Comparison of ENCODE assay signal across 18 mouse cellular contexts in genomic region chrX:76790613-76791012, GRCm38 (mm10).
DNase-seq lines count a peak whose midpoint lies in the region; ATAC-seq and TF ChIP-seq lines count a peak whose summit lies in the region.
"Had no signal": no experiment of that assay in that cellular context is flagged by ENCODE, and none has a peak within 500 bp of the region (broad histone marks: within the 10 kb centered on the region; RNA-seq: fewer than 3 reads in every experiment).

No protein-coding gene starts in this region.

- no peak for TF ChIP-seq EP300 in MEL (IDR thresholded peaks at IDR 0.05; ENCODE audit: low read depth in 1 of 2, low read length in 2 of 2)

- no peak overlapping the region for H3K27ac ChIP-seq in hindbrain, embryonic 15.5 days (replicated peaks)
- H3K27ac ChIP-seq in hindbrain, embryonic 10.5 days = no peak overlapping the region
- no peak overlapping the region for H3K27ac ChIP-seq in lung, embryonic 14.5 days (ENCODE audit: low read depth)
- no peak overlapping the region for H3K27ac ChIP-seq in MEL (ENCODE audit: control insufficient read depth, low read depth, low read length)

- no peak for DNase-seq in hindbrain, embryonic 10.5 days (ENCODE audit: low spot score)
- DNase-seq in lung, embryonic 14.5 days = peak; percentile 42
- DNase-seq in lung, adult 18-20 months = no peak
- DNase-seq in MEL (ENCODE audit: low read depth, low spot score) = no peak
- DNase-seq in brain, adult 2 months (ENCODE audit: low read depth, low spot score) = peak; percentile 13
- DNase-seq: cerebellum, adult 11 months; gastrocnemius, postnatal 25 days; heart, postnatal 36 days; kidney, adult 18-20 months; liver; lung, adult 2 months; right cerebral cortex, postnatal 14 days; thymus, postnatal 36 days had no signal

- H3K27me3 ChIP-seq in hindbrain, embryonic 15.5 days = no peaks in the 10 kb centered on the region
- H3K27me3 ChIP-seq in hindbrain, embryonic 10.5 days (ENCODE audit: insufficient read depth, poor library complexity, severe bottlenecking) = no peaks in the 10 kb centered on the region
- no peaks in the 10 kb centered on the region for H3K27me3 ChIP-seq in lung, embryonic 14.5 days (ENCODE audit: insufficient read depth, low read length)
- H3K27me3 ChIP-seq in MEL (ENCODE audit: control insufficient read depth in 1 of 2, insufficient read depth in 2 of 2, low read length in 2 of 2) = no peaks in the 10 kb centered on the region
- H3K27me3 ChIP-seq: CH12.LX; heart, embryonic 12.5 days had no signal

- H3K9ac ChIP-seq in hindbrain, embryonic 15.5 days = no peak overlapping the region
- no peak overlapping the region for H3K9ac ChIP-seq in lung, embryonic 14.5 days
- no peak overlapping the region for H3K9ac ChIP-seq in MEL (ENCODE audit: control insufficient read depth, low read depth, low read length, poor library complexity, severe bottlenecking)
- H3K9ac ChIP-seq: heart, embryonic 12.5 days had no signal

- TF ChIP-seq POLR2A in MEL (IDR thresholded peaks at IDR 0.05; ENCODE audit: control insufficient read depth in 1 of 2, insufficient read depth in 1 of 2, low read depth in 1 of 2, low read length in 2 of 2, poor library complexity in 1 of 2) = no peak

- H3K79me2 ChIP-seq in MEL (ENCODE audit: control insufficient read depth, insufficient read depth, low read length, poor library complexity) = no peaks in the 10 kb centered on the region

- no peak overlapping the region for H3K4me2 ChIP-seq in hindbrain, embryonic 15.5 days
- no peak overlapping the region for H3K4me2 ChIP-seq in lung, embryonic 14.5 days
- H3K4me2 ChIP-seq: heart, embryonic 12.5 days had no signal

- no peak for TF ChIP-seq RAD21 in MEL (IDR thresholded peaks at IDR 0.05; ENCODE audit: low read depth, low read length)

- TF ChIP-seq CTCF in lung, embryonic 14.5 days (IDR thresholded peaks at IDR 0.05; ENCODE audit: low read depth) = no peak
- no peak; a peak in 1 of 6 replicates for TF ChIP-seq CTCF in MEL (IDR thresholded peaks at IDR 0.05 in 2 of 3, conservative IDR thresholded peaks at IDR 0.05 in 1 of 3; ENCODE audit: control insufficient read depth in 1 of 3, insufficient read depth in 1 of 3, low read depth in 2 of 3, low read length in 3 of 3, poor library complexity in 1 of 3, severe bottlenecking in 1 of 3)

- no peaks in the 10 kb centered on the region for H3K4me1 ChIP-seq in hindbrain, embryonic 15.5 days (replicated peaks)
- H3K4me1 ChIP-seq in hindbrain, embryonic 10.5 days (replicated peaks) = no peaks in the 10 kb centered on the region
- no peaks in the 10 kb centered on the region for H3K4me1 ChIP-seq in lung, embryonic 14.5 days (ENCODE audit: insufficient read depth)
- no peaks in the 10 kb centered on the region for H3K4me1 ChIP-seq in MEL (ENCODE audit: control insufficient read depth in 1 of 2, insufficient read depth in 2 of 2, low read length in 2 of 2)
- H3K4me1 ChIP-seq: heart, embryonic 12.5 days had no signal

- 0 out of 2 replicates have a peak, but pooled peaks have one; percentile 66 for ATAC-seq in hindbrain, embryonic 15.5 days (ENCODE audit: low FRiP score, low read depth)
- no peak for ATAC-seq in lung, embryonic 14.5 days (ENCODE audit: insufficient read depth)
- no peak; the same call in 1 of the 2 replicates for ATAC-seq in frontal cortex, adult (ENCODE audit: low TSS enrichment)
- ATAC-seq: activated CD4-positive, CD25-positive, alpha-beta regulatory T cell, adult 4 months had no signal

- H3K36me3 ChIP-seq in hindbrain, embryonic 15.5 days = no peaks in the 10 kb centered on the region
- H3K36me3 ChIP-seq in hindbrain, embryonic 10.5 days = no peaks in the 10 kb centered on the region
- H3K36me3 ChIP-seq in lung, embryonic 14.5 days (ENCODE audit: insufficient read depth) = no peaks in the 10 kb centered on the region
- no peaks in the 10 kb centered on the region for H3K36me3 ChIP-seq in MEL (ENCODE audit: control insufficient read depth in 1 of 2, insufficient read depth in 2 of 2, low read length in 2 of 2)
- H3K36me3 ChIP-seq: heart, embryonic 12.5 days had no signal

- no peak overlapping the region for H3K4me3 ChIP-seq in hindbrain, embryonic 15.5 days
- H3K4me3 ChIP-seq in hindbrain, embryonic 10.5 days = no peak overlapping the region
- no peak overlapping the region for H3K4me3 ChIP-seq in lung, embryonic 14.5 days (ENCODE audit: low read depth, low read length)
- no peak overlapping the region for H3K4me3 ChIP-seq in MEL (ENCODE audit: control insufficient read depth in 1 of 2, insufficient read depth in 1 of 2, low read depth in 2 of 2, low read length in 2 of 2)
- H3K4me3 ChIP-seq: heart, embryonic 12.5 days had no signal

- H3K9me3 ChIP-seq in hindbrain, embryonic 15.5 days = no peaks in the 10 kb centered on the region
- no peaks in the 10 kb centered on the region for H3K9me3 ChIP-seq in hindbrain, embryonic 10.5 days
- H3K9me3 ChIP-seq in lung, embryonic 14.5 days (ENCODE audit: low read depth, low read length) = no peaks in the 10 kb centered on the region
- H3K9me3 ChIP-seq in MEL (replicated peaks; ENCODE audit: insufficient read depth, low read length) = no peaks in the 10 kb centered on the region
- H3K9me3 ChIP-seq: heart, embryonic 12.5 days had no signal

TF ChIP-seq in MEL, 35 proteins besides CTCF, POLR2A, EP300 and RAD21:
- TF ChIP-seq SMC3 (IDR thresholded peaks at IDR 0.05; ENCODE audit: low read depth, low read length) (0 out of 2 replicates have a peak, but pooled peaks have one; percentile 3), ELF1 (IDR thresholded peaks at IDR 0.05; ENCODE audit: low read depth, low read length) (no peak)

Comparison
In these comparisons a context has a peak if more than half of its experiments do, and no peak if none do; other contexts are left out.
1. DNase-seq: peak in lung, embryonic 14.5 days (single experiment) and brain, adult 2 months (single experiment); none in hindbrain, embryonic 10.5 days (single experiment), lung, adult 18-20 months (0 of 2) and MEL (single experiment).